Mouse (Mus musculus): ENCODE results near the gene Btbd3.

GRCm38 (mm10) chr2:138405753-138406528 lies 149.6 kb downstream of the Btbd3 start:
- TF ChIP-seq POLR2A (IDR thresholded peaks at IDR 0.05; ENCODE audit: insufficient read depth, low read length), result no peak
- no peak for TF ChIP-seq CTCF (IDR thresholded peaks at IDR 0.05; ENCODE audit: low read depth, low read length)
